In genomic region chr13:119631482-119632155, GRCm38 (mm10) we compare ENCODE assay signal across 8 mouse cellular contexts. TPM values are rescaled to one million over a fixed set of nuclear protein-coding genes. Genes with fewer than 3 reads are reported as not detected.
A peak's percentile ranks its signal among the peaks of the same experiment; 100 is the strongest.
DNase-seq lines count a peak whose midpoint lies in the region; ATAC-seq lines count a peak whose summit lies in the region.

No protein-coding gene starts in this region.

- peak overlapping the region; percentile 49 for H3K4me2 ChIP-seq in embryonic facial prominence, embryonic 11.5 days (ENCODE audit: low read depth, low read length)
- peak overlapping the region; percentile 75 for H3K4me2 ChIP-seq in intestine, embryonic 16.5 days (ENCODE audit: low read depth, low read length)

- H3K4me1 ChIP-seq in embryonic facial prominence, embryonic 11.5 days (ENCODE audit: control insufficient read depth, insufficient read depth, low read length): no peaks in the 10 kb centered on the region
- H3K4me1 ChIP-seq in intestine, embryonic 16.5 days (ENCODE audit: control insufficient read depth, insufficient read depth, low read length): no peaks in the 10 kb centered on the region

- intact Hi-C loops in left cerebral cortex, postnatal 25 days (cut with DNase I): no loop called here

- H3K9me3 ChIP-seq in embryonic facial prominence, embryonic 11.5 days (replicated peaks; ENCODE audit: control insufficient read depth, low read length): no peaks in the 10 kb centered on the region
- H3K9me3 ChIP-seq in intestine, embryonic 16.5 days (ENCODE audit: control insufficient read depth, low read length): no peaks in the 10 kb centered on the region

- no peaks in the 10 kb centered on the region for H3K27me3 ChIP-seq in embryonic facial prominence, embryonic 11.5 days (ENCODE audit: control insufficient read depth, insufficient read depth, low read length)
- H3K27me3 ChIP-seq in intestine, embryonic 16.5 days (replicated peaks; ENCODE audit: control insufficient read depth, insufficient read depth, low read length): no peaks in the 10 kb centered on the region

- WGBS in embryonic facial prominence, embryonic 11.5 days: 1% methylated on average over 28 of the region's 33 CpGs
- WGBS in intestine, embryonic 16.5 days: 8% methylated on average over 24 of the region's 33 CpGs

- H3K4me3 ChIP-seq in embryonic facial prominence, embryonic 11.5 days (ENCODE audit: low read depth, low read length): peak overlapping the region; percentile 45
- peak overlapping the region; percentile 55 for H3K4me3 ChIP-seq in intestine, embryonic 16.5 days (ENCODE audit: low read length)

- DNase-seq in adrenal gland, postnatal 4 days (ENCODE audit: low spot score in 2 of 2): peak; percentile 44 to 45
- peak; percentile 95 for DNase-seq in embryonic facial prominence, embryonic 11.5 days (ENCODE audit: low spot score)
- peak; percentile 85 to 88 for DNase-seq in left cerebral cortex, postnatal 25 days (ENCODE audit: low spot score in 2 of 2)
- peak; percentile 95 for DNase-seq in mesoderm, embryonic 11.5 days (ENCODE audit: low read depth, low spot score)
- DNase-seq in right cerebral cortex, postnatal 25 days: peak; percentile 82
- peak; percentile 65 to 88 for DNase-seq in urinary bladder, postnatal 4 days (ENCODE audit: low spot score in 2 of 2)

- ATAC-seq in embryonic facial prominence, embryonic 11.5 days (replicated peaks; ENCODE audit: insufficient number of reproducible peaks, low FRiP score, low TSS enrichment, low read depth): peak; percentile 90
- ATAC-seq in granulocyte monocyte progenitor cell, adult 5-6 weeks (replicated peaks; ENCODE audit: poor library complexity, severe bottlenecking): peak; percentile 100
- peak; percentile 98 for ATAC-seq in intestine, embryonic 16.5 days

- peak overlapping the region; percentile 47 for H3K9ac ChIP-seq in embryonic facial prominence, embryonic 11.5 days (replicated peaks; ENCODE audit: low read length)
- peak overlapping the region; percentile 61 for H3K9ac ChIP-seq in intestine, embryonic 16.5 days (ENCODE audit: low read depth, low read length)

- H3K27ac ChIP-seq in embryonic facial prominence, embryonic 11.5 days (replicated peaks; ENCODE audit: low read depth, low read length): no peak overlapping the region
- no peak overlapping the region for H3K27ac ChIP-seq in intestine, embryonic 16.5 days (ENCODE audit: low read length)

- no peaks in the 10 kb centered on the region for H3K36me3 ChIP-seq in embryonic facial prominence, embryonic 11.5 days (replicated peaks; ENCODE audit: control insufficient read depth, insufficient read depth, low read depth, low read length)
- H3K36me3 ChIP-seq in intestine, embryonic 16.5 days (ENCODE audit: control insufficient read depth, insufficient read depth, low read length): no peaks in the 10 kb centered on the region

RNA-seq across cellular contexts. Expression of gene Ccl28, which starts 8.0 kb away (rescaled TPM):
- total RNA-seq in adrenal gland, postnatal 4 days (2021): 1 to 10 TPM in 1 of 2 experiments, under 1 TPM in 1; 0.67 to 1.1 TPM
- not detected in 2 replicates for polyA plus RNA-seq in embryonic facial prominence, embryonic 11.5 days (2014; fragmentation: Nextera tagmentation; extraction: Ambion mirVana)
- total RNA-seq in granulocyte monocyte progenitor cell, adult 5-6 weeks (2014; fragmentation: Nextera tagmentation): 0.94 TPM in 1 of 2 replicates, not detected in the other
- 0.26 TPM in 1 of 2 replicates, not detected in the other for total RNA-seq in granulocyte monocyte progenitor cell, adult 5-6 weeks (2017)
- 0.42 and 0.44 TPM in 2 replicates for polyA plus RNA-seq in intestine, embryonic 16.5 days (2015; fragmentation: Nextera tagmentation; extraction: Ambion mirVana)
- 1 to 10 TPM; 1.0 to 1.1 TPM for total RNA-seq in left cerebral cortex, postnatal 25 days (2021)

RNA-seq across cellular contexts. Expression of gene Hmgcs1, which starts 58.6 kb away (rescaled TPM):
- 100 to 1,000 TPM; 211 to 213 TPM for total RNA-seq in adrenal gland, postnatal 4 days (2021)
- 274 and 293 TPM in 2 replicates for polyA plus RNA-seq in embryonic facial prominence, embryonic 11.5 days (2014; fragmentation: Nextera tagmentation; extraction: Ambion mirVana)
- total RNA-seq in granulocyte monocyte progenitor cell, adult 5-6 weeks (2014; fragmentation: Nextera tagmentation): 18.3 and 21.5 TPM in 2 replicates
- 32.9 and 35.5 TPM in 2 replicates for total RNA-seq in granulocyte monocyte progenitor cell, adult 5-6 weeks (2017)
- 247 and 266 TPM in 2 replicates for polyA plus RNA-seq in intestine, embryonic 16.5 days (2015; fragmentation: Nextera tagmentation; extraction: Ambion mirVana)
- 100 to 1,000 TPM; 301 to 304 TPM for total RNA-seq in left cerebral cortex, postnatal 25 days (2021)

Comparison
In these comparisons a context has a peak if more than half of its experiments do, and no peak if none do; other contexts are left out.
1. DNase-seq: peak in every context shown above with its lines; median percentile 95 in embryonic facial prominence, embryonic 11.5 days; 95 in mesoderm, embryonic 11.5 days; 86 in left cerebral cortex, postnatal 25 days; 82 in right cerebral cortex, postnatal 25 days; 76 in urinary bladder, postnatal 4 days; 44 in adrenal gland, postnatal 4 days.
2. RNA of gene Hmgcs1, which starts 58.6 kb away (total RNA-seq): 301 to 304 TPM in left cerebral cortex, postnatal 25 days and 211 to 213 TPM in adrenal gland, postnatal 4 days; 18.3 to 35.5 TPM in granulocyte monocyte progenitor cell, adult 5-6 weeks; every median in the first group is over 4 times any median in the second.
3. Peak in every context shown above with its lines, with median percentiles within 50 percentile points of each other: ATAC-seq.